Mouse (Mus musculus) common myeloid progenitor, adult 5-6 weeks (primary cell): ENCODE data around the gene Mrgpre. TPM values are rescaled to one million over a fixed set of nuclear protein-coding genes. Genes with fewer than 3 reads are reported as not detected.

Source experiments
- ATAC-seq: replicated peaks from 2 replicates; pipeline ENCODE4 v1.8.0; 2016; ENCODE audit warnings: low read depth, mild to moderate bottlenecking, moderate TSS enrichment, inconsistent platforms; ENCODE audit not compliant: poor library complexity, severe bottlenecking
- total RNA-seq: library from RNA; stranded (forward); fragments of 200-1000, 187-1606 nt; gene quantifications from 2 replicates; pipeline ENCODE4 v1.2.3, GENCODE M21; 2017

The Mrgpre gene
- 1.2 and 1.3 TPM in 2 replicates for total RNA-seq

GRCm38 (mm10) chr7:143783996-143784829 is at the start of gene Mrgpre:
Gene Mrgpre (minus strand): TSS chr7:143784500.
- ATAC-seq: peak; percentile 57

- ATAC-seq: no peak
Observed at GRCm38 (mm10) chr7:143833581-143834190, 49.4 kb upstream of the Mrgpre start.

- no peak for ATAC-seq
Observed at GRCm38 (mm10) chr7:143832611-143833010, 48.3 kb upstream of the Mrgpre start.

- ATAC-seq: no peak
Observed at GRCm38 (mm10) chr7:143832196-143832595, 47.9 kb upstream of the Mrgpre start.

- no peak for ATAC-seq
Observed at GRCm38 (mm10) chr7:143830399-143830798, 46.1 kb upstream of the Mrgpre start.

GRCm38 (mm10) chr7:143829504-143830331 is 45.4 kb upstream of the Mrgpre start:
- peak; percentile 96 for ATAC-seq

- ATAC-seq: no peak
Observed at GRCm38 (mm10) chr7:143826985-143827384, 42.7 kb upstream of the Mrgpre start.

- no peak; the same call in 1 of the 2 replicates for ATAC-seq
Observed at GRCm38 (mm10) chr7:143823266-143823605, 38.9 kb upstream of the Mrgpre start.

- peak; percentile 99 for ATAC-seq
Observed at GRCm38 (mm10) chr7:143822375-143823265, 38.3 kb upstream of the Mrgpre start, which contains the start of the genes Nadsyn1 and Dhcr7. Gene Nadsyn1 (minus strand): TSS chr7:143822849. Gene Dhcr7 (plus strand): TSS chr7:143823145.

- ATAC-seq: no peak
Observed at GRCm38 (mm10) chr7:143821241-143821640, 36.9 kb upstream of the Mrgpre start.

GRCm38 (mm10) chr7:143819201-143819600 is 34.9 kb upstream of the Mrgpre start:
- no peak for ATAC-seq

- peak; percentile 67 for ATAC-seq
Observed at GRCm38 (mm10) chr7:143808909-143809308, 24.6 kb upstream of the Mrgpre start.

- ATAC-seq: no peak
Observed at GRCm38 (mm10) chr7:143805199-143805624, 20.9 kb upstream of the Mrgpre start.

GRCm38 (mm10) chr7:143801195-143802065 is 17.1 kb upstream of the Mrgpre start:
- ATAC-seq: no peak

- ATAC-seq: no peak
Observed at GRCm38 (mm10) chr7:143800770-143801169, 16.5 kb upstream of the Mrgpre start.

GRCm38 (mm10) chr7:143798783-143799182 is 14.5 kb upstream of the Mrgpre start:
- peak; percentile 46; the same call in 1 of the 2 replicates for ATAC-seq

- peak; percentile 87 for ATAC-seq
Observed at GRCm38 (mm10) chr7:143793121-143793520, 8.8 kb upstream of the Mrgpre start.

GRCm38 (mm10) chr7:143792336-143792985 is 8.2 kb upstream of the Mrgpre start:
- ATAC-seq: no peak
